Mouse (Mus musculus): ENCODE measurements at regions not wholly inside any gene's neighbourhood (a gene's known extent, or its start where the extent isn't known, plus 50 kb on each side); places are given as distances from the start of the nearest gene placed in this dataset.
A peak's percentile ranks its signal among the peaks of the same experiment; 100 is the strongest.
"Not testable (repeated sequence)": the region's sequence is repeated elsewhere in the genome, so short reads cannot be mapped to it uniquely, and the experiment has no call there.

- peak; percentile 6 for DNase-seq (ENCODE audit: low spot score)
These were observed 75.3 kb downstream of the H60c start for GRCm38 (mm10) chr10:3192291-3192690.

DNA sequence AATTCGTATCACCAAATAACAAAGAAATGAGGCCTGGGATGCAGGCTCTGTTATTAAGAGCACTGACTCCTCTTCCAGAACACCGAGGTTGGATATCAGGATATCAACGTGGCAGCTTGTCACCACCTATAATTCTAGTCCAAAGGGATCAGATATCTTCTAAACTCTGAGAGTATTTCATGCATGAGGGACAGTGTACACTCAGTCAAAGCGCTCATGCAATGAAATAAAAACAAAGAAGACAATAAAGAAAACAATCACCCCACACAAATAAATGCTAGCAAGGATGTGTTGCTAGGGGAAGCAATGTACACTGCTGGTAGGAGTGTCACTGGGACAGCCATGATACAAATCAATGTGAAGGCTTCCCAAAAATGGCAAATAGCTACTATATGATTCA, 79.2 kb downstream of the H60c start:
- no peak for DNase-seq (ENCODE audit: low spot score)

DNA sequence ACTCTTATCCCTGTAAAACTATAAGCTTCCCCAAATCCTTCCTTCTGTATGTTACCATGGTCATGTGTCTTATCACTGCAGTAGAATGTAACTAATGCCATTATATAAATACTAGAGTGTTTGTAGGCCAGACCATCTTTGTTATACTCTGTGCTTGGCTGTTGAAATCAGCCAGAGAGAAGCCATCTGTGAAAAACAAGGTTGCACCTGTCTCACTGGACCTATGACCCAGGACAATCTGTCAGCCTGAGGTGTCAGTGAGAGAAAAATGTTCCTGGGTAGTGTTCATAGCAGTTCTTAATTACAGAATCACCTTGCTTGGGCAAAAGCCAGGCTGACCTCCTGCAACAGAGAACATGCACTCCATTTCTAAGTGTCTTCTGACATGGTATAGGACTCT, 87.5 kb downstream of the H60c start:
- no peak for DNase-seq (ENCODE audit: low spot score)

GRCm38 (mm10) chr10:3173601-3174000, 94.0 kb downstream of the H60c start:
- DNase-seq (ENCODE audit: low spot score) = no peak

DNA sequence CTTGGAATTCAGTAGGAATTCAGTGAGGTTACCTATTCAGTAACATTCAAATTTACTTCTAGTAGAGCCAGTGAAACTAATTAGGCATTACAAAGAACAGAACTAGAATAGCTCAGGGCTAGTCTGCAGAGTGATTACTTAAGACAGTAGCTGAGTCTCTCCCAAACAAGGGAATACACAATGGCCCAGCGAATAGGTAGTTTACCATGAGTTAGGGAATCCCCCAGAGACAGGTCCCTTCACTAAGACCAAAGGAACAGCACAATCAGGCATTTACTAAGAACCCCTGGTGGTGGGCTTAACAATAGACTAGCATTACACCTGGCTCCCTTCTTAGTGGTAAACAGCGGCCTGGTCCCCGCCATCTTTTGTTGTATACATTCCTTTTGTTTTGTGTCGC, 94.6 kb downstream of the H60c start:
- not testable (repeated sequence) for DNase-seq (ENCODE audit: low spot score)

GRCm38 (mm10) chr10:3172257-3172656, 95.3 kb downstream of the H60c start:
- DNase-seq (ENCODE audit: low spot score) = no peak

DNA sequence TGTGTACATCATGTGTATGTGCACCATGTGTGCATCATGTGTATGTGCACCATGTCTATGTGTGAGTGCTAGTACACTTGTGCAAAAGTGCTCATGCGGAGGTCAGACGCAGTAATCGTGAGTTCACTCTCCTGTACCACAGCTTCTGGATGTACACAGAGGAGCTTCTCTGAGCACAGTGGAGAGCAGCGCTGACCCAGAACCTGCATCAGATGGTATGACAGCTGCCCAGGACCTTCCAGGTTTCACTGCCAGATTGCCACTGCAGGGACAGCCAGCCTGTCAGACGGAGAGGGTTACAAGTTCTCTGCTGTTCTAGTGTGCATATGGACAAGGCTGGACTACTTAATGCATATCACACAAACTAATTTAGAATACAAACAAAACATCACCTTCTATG, 96.2 kb downstream of the H60c start:
- no peak for DNase-seq (ENCODE audit: low spot score)

- no peak for DNase-seq (ENCODE audit: low spot score)
These were observed 112.0 kb downstream of the H60c start for GRCm38 (mm10) chr10:3155542-3155941.

DNA sequence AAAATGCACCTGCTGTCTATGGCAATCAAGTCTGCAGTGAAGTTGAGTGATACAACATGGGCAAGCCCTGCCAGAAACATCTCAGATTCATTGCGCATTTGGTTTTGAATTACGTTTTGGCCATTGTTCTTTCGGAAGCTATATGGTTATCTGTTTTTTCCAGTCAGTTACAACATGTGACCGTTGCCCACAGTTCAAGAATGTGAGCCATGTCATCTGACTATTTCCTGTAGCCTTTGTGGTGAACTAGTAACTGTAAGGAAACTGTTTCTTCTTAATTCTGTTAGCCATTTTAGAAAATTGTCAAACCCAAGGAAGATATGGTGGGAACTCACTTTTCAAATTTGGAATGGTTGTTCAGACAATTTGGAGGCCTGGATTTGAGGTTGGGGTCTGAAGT, 119.4 kb downstream of the H60c start:
- no peak for DNase-seq (ENCODE audit: low spot score)

DNA sequence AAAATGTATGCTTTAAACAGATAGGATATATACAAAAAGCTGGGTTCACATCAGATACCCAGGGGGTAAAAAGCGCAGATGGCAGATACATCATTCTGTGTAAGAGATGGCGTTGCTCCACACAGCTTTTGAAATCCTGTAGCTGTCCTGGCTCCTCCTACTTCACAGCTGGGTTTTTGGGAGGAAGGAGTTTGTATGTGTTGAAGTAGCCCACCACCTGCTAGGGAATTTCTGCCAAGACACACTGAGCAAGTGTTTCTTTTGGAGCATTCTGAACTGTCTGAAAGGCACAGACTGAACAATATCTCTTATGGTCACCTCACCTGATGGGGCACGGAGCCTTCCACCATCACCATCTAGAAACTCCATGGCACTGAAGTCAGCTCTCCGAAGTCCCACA, 128.3 kb downstream of the H60c start:
- DNase-seq (ENCODE audit: low spot score) = no peak

DNA sequence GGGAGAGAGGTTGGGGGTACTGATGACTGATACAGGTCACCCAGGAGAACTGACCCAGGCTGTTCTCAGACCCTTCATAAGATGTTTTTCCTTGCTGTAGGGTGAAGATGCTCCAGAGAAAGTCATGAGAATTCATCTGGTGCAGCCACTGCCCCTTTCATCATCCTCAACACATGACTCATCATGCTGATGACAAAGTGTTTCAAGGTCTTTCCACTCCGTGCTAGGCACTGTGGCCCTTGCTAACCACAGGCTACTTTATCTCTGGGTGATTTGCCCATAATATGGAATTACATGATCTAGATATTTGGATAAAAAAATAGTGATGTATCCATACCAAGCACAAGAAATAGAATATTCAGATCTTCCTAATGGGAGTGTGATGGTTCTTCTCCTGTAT, 140.1 kb downstream of the H60c start:
- no peak for DNase-seq (ENCODE audit: low spot score)

GRCm38 (mm10) chr10:3117451-3118070, 150.0 kb downstream of the H60c start:
- DNase-seq (ENCODE audit: low spot score) = no peak

DNA sequence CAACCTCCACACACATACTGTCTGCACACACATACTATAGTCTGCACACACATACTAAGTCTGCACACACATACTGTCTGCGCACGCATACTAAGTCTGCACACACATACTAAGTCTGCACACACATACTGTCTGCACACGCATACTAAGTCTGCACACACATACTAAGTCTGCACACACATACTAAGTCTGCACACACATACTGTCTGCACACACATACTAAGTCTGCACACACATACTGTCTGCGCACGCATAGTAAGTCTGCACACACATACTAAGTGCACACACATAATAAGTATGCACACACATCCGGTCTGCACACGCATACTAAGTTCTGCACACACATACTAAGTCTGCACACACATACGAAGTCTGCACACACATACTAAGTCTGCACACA, 153.2 kb downstream of the H60c start:
- not testable (repeated sequence) for DNase-seq (ENCODE audit: low spot score)

- DNase-seq (ENCODE audit: low spot score) = not testable (repeated sequence)
These were observed 159.6 kb downstream of the H60c start for GRCm38 (mm10) chr10:3107955-3108354.
